Mouse (Mus musculus) ES-E14 (cell line): Measurements from ENCODE around the gene Cep95. TPM values are rescaled to one million over a fixed set of nuclear protein-coding genes. Genes with fewer than 3 reads are reported as not detected.

ENCODE experiments used
- DNase-seq: peaks from one replicate; pipeline ENCODE4 v3.0.0-alpha.2; 2013; ENCODE audit warnings: low read depth, low spot score
- H3K27ac ChIP-seq: 2 replicates; pipeline ENCODE4 v1.5.1; 2012; ENCODE audit warnings: low read depth, mild to moderate bottlenecking, low read length, moderate library complexity, mixed read lengths; ENCODE audit not compliant: poor library complexity, insufficient read depth, severe bottlenecking
- H3K36me3 ChIP-seq: 2 replicates; pipeline ENCODE4 v1.6.1; 2012; ENCODE audit warnings: mild to moderate bottlenecking, low read length, moderate library complexity, mixed read lengths; ENCODE audit not compliant: control insufficient read depth, poor library complexity, insufficient read depth, severe bottlenecking
- H3K4me1 ChIP-seq, 2 experiments: fragments of 150-350 bp in 1 of 2; sonication (generic) in 1 of 2; 2 replicates each; pipeline ENCODE4 v1.6.1; 2012; ENCODE audit warnings: low read length in 2 of 2, mild to moderate bottlenecking in 1 of 2, mixed read lengths in 1 of 2; ENCODE audit not compliant: control insufficient read depth in 2 of 2, insufficient read depth in 2 of 2, poor library complexity in 1 of 2
- H3K4me3 ChIP-seq, 2 experiments: fragments of 150-350 bp in 1 of 2; sonication (generic) in 1 of 2; 2 replicates each; pipeline ENCODE4 v1.5.1; 2012; ENCODE audit warnings: low read length in 2 of 2, low read depth in 1 of 2, mild to moderate bottlenecking in 1 of 2, mixed read lengths in 1 of 2; ENCODE audit not compliant: insufficient read depth in 1 of 2, poor library complexity in 1 of 2, severe bottlenecking in 1 of 2
- H3K9ac ChIP-seq: 2 replicates; pipeline ENCODE4 v1.6.1; 2012; ENCODE audit warnings: low read depth, mild to moderate bottlenecking, low read length, mixed read lengths; ENCODE audit not compliant: poor library complexity, insufficient read depth, severe bottlenecking
- H3K9me3 ChIP-seq: fragments of 150-350 bp; sonication (generic); 2 replicates; pipeline ENCODE4 v1.6.1; 2012; ENCODE audit warnings: low read depth, mild to moderate bottlenecking, low read length; ENCODE audit not compliant: control insufficient read depth, insufficient read depth
- CHD2 ChIP-seq: IDR thresholded peaks from 2 replicates; pipeline ENCODE4 v1.6.1; 2014; ENCODE audit warnings: mild to moderate bottlenecking, low read depth, low read length, inconsistent platforms
- HCFC1 ChIP-seq: IDR thresholded peaks from 2 replicates; pipeline ENCODE4 v1.6.1; 2012; ENCODE audit warnings: low read length, inconsistent platforms, borderline replicate concordance; ENCODE audit not compliant: insufficient read depth
- MAFK ChIP-seq: IDR thresholded peaks from 2 replicates; pipeline ENCODE4 v1.6.1; 2014; ENCODE audit warnings: mild to moderate bottlenecking, low read depth, low read length, inconsistent platforms; ENCODE audit not compliant: insufficient read depth
- ZC3H11A ChIP-seq: IDR thresholded peaks from 2 replicates; pipeline ENCODE4 v1.6.1; 2012; ENCODE audit warnings: low read depth, mild to moderate bottlenecking, inconsistent platforms, low read length, borderline replicate concordance
- ZNF384 ChIP-seq: IDR thresholded peaks from 2 replicates; pipeline ENCODE4 v1.6.1; 2012; ENCODE audit warnings: low read depth, low read length, inconsistent platforms
- in situ Hi-C, 2 experiments: fragments of 600-800 bp; cut with MboI; formaldehyde crosslinking; loops; one replicate each; pipeline ENCODE4 v1.15.1; 2025; ENCODE audit warnings: low sequenced_read_pairs in 2 of 2, inconsistent platforms in 1 of 2; ENCODE audit not compliant: unreplicated experiment in 2 of 2
- total RNA-seq: library from RNA; depleted of rRNA; stranded (reverse); fragments of 300-350 nt; gene quantifications from 2 replicates; pipeline ENCODE4 v1.2.3, GENCODE M21; 2012

Cep95 gene
- total RNA-seq, 1 experiment: 15.4 TPM

GRCm38 (mm10) chr11:106767516-106767915 lies 21.5 kb upstream of the Cep95 start:
- DNase-seq: no peak
- Histone ChIP-seq H3K9me3 (no peaks in the 10 kb centered on the region), H3K4me1 (peaks cover 0 to 4% of the 10 kb centered on the region in 2 experiments; a peak in 1 of 4 replicates), H3K36me3 (peaks cover 25% of the 10 kb centered on the region), H3K27ac (no peak overlapping the region), H3K9ac (no peak overlapping the region), H3K4me3 (no peak overlapping the region)
- no peak for TF ChIP-seq MAFK
- no peak for TF ChIP-seq HCFC1
- TF ChIP-seq CHD2: no peak
- TF ChIP-seq ZC3H11A: no peak
- in situ Hi-C loops: no loop called here

DNA sequence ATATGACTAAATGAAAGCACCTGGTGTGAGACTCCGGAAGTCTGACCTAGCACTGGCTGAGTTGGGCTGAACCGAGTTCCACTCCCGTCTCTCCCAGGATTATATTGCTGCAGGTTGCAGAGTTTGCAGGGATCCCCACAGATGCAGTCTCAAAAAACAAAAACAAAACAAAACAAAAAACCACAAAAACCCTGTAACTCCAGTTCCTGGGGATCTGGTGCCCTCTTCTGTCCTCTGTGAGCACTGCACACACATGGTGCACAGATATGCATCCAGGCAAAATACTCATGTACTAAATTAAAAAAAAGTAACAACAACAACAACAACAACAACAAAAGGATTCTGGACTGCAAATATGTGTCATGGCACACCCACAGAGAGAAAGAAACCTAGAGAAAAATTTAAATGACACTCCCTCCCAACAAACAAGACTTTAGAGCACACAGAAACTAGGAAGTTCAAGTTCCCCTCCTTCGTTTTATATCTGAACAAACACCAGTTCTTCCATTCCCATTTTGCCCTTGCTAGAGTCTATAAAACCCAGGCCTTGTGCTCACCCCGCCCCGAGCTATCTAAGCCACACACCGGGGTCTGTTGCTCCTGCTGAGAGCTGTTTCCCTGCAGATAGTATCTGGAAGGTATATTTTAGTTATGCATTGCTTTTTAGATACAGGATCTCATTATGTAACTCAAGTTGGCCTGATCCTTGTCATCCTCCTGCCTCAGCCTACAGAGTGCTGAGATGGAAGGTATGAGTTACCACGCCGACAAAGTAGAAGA lies 18.7 kb upstream of the Cep95 start:
- H3K4me1 ChIP-seq: no peaks in the 10 kb centered on the region
- no peak overlapping the region for H3K9ac ChIP-seq
- peaks cover 41% of the 10 kb centered on the region for H3K36me3 ChIP-seq
- H3K27ac ChIP-seq: no peak overlapping the region
- TF ChIP-seq HCFC1: no peak
- TF ChIP-seq MAFK: no peak
- 0 out of 2 replicates have a peak, but pooled peaks have one; percentile 12 for TF ChIP-seq ZNF384
- TF ChIP-seq ZC3H11A: peak; percentile 63; the same call in 1 of the 2 replicates
- DNase-seq: no peak
- in situ Hi-C loops: loop anchor here in 1 of 2 experiments (10.0 kb wide), 1 partner anchor 356 kb away; no protein-coding TSS in a partner anchor
- H3K4me3 ChIP-seq: no peak overlapping the region
- no peaks in the 10 kb centered on the region for H3K9me3 ChIP-seq

DNA sequence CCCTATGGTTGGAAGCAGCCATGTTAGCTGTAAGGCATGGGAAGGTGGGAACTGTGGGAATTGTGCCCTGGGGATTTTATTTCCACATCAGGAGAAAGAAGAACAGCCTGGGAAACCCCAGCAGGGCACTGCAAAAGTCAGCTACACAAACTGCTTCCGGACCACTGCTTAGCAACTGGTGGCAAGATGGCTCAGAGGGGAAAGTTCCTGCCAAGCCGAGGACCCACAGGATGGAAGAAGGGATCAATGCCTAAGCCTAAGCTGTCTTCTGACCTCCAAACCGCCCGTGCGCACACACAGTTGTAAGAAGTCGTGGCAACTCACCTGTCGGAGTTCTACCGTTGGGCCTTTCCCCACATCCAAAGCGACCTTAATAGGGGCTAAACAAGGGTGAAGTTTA lies 16.0 kb upstream of the Cep95 start:
- no peak for DNase-seq
- Histone ChIP-seq H3K4me1 (no peaks in the 10 kb centered on the region), H3K36me3 (peaks cover 42% of the 10 kb centered on the region), H3K27ac (no peak overlapping the region), H3K4me3 (no peak overlapping the region), H3K9ac (no peak overlapping the region), H3K9me3 (no peaks in the 10 kb centered on the region)
- TF ChIP-seq ZC3H11A (no peak), MAFK (no peak), HCFC1 (no peak), CHD2 (no peak), ZNF384 (no peak)
- in situ Hi-C loops: loop anchor here in 1 of 2 experiments (10.0 kb wide), 1 partner anchor 358 kb away; no protein-coding TSS in a partner anchor

DNA sequence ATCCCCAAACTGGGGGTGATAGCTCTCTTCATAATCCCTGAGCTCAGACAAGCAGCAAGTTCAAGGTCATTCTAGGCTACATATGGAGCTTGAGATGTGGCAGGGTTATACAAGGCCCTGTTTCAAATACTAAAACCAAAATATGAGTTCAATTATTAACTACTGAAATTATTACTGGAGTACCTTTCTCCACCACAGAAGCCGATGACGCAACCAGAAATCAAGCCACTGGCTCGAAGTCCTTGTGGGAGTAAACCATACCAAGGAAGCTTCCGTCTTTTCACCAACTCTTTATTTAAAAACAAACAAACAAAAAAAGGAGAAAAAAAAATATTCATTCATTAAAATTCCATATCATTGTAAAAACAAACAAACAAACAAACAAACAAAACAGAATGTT lies 12.1 kb upstream of the Cep95 start:
- no peaks in the 10 kb centered on the region for H3K9me3 ChIP-seq
- H3K36me3 ChIP-seq: peaks cover 39% of the 10 kb centered on the region
- H3K9ac ChIP-seq: no peak overlapping the region
- in situ Hi-C loops: loop anchor here in 1 of 2 experiments (10.0 kb wide), 1 partner anchor 362 kb away; no protein-coding TSS in a partner anchor
- no peak for DNase-seq
- no peaks in the 10 kb centered on the region for H3K4me1 ChIP-seq
- H3K27ac ChIP-seq: no peak overlapping the region
- TF ChIP-seq ZNF384 (no peak), CHD2 (no peak), MAFK (no peak), ZC3H11A (no peak), HCFC1 (no peak)
- no peak overlapping the region for H3K4me3 ChIP-seq
